Mouse (Mus musculus) layer of hippocampus, postnatal 14 days (tissue): ENCODE results near the gene Mat1a. TPM values are rescaled to one million over a fixed set of nuclear protein-coding genes. Genes with fewer than 3 reads are reported as not detected.

ENCODE experiments used
- DNase-seq, 2 experiments: peaks; one replicate each; pipeline ENCODE4 v3.0.0; 2021 to 2022; ENCODE audit warnings: low spot score in 2 of 2, mixed read lengths in 1 of 2
- long read RNA-seq, 2 experiments: library from polyadenylated mRNA; stranded (forward); transcript quantifications; one replicate each; pipeline ENCODE4 v2.0.0; 2021
- total RNA-seq, 2 experiments: library from RNA; stranded (reverse); gene quantifications; 2 replicates each; pipeline ENCODE4 v1.2.3; 2021

Gene Mat1a
- not detected for total RNA-seq
- long read RNA-seq, experiment 1, result 0 reads
- long read RNA-seq, experiment 2, result 0 reads

DNA sequence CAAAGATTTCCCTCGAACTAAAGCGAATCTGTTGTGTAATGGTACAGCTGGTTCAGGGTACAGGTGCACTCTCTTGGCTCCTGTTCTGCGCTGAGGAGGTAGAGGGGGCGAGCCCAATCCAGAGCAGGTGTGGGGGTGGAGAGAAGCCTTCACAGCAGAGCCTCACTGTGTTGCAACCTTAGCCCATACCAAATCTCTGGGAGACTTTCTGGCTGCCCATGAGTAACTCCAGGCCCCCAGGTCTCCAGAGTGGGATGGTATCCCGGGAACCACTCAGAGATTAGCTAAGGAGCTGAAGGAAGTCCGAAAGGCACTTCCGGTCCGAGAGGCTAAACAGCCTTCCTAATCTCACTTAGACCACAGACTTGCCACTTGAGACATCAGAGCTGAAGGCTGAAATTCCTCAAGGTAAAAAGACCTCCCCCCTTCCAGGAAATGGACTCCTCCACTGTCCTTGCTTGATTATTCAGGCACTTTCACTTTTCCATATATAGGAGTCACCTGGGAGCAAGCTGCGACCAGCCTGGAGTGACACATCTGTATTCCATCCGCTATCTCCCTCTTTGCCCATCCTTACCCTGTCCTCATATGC, at the start of gene Mat1a:
Gene Mat1a (plus strand): TSS at position 183 of the 592 bp plus-strand sequence.
- DNase-seq, result no peak

GRCm38 (mm10) chr14:41065168-41065567, 39.7 kb upstream of the Mat1a start:
- no peak for DNase-seq

DNA sequence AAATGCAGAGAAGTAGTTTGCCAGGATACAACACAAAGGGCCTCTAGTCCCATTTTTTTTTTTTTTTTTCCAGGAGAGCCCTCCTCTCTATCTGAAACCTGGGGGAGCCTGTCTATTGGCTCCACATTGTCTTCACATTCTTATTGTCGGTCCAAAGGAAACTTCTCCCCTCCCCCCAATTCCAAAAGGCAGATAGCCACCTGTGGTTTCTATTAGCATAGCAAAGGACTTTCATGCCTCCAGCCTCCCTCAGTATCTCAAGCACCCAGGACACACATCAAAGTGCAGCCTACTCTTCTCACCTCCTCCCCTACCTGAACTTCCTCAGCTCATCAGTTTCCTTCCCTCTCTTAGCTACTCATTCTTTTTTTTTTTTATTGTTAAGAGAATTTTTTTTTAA, 38.4 kb upstream of the Mat1a start:
- DNase-seq, result no peak

DNA sequence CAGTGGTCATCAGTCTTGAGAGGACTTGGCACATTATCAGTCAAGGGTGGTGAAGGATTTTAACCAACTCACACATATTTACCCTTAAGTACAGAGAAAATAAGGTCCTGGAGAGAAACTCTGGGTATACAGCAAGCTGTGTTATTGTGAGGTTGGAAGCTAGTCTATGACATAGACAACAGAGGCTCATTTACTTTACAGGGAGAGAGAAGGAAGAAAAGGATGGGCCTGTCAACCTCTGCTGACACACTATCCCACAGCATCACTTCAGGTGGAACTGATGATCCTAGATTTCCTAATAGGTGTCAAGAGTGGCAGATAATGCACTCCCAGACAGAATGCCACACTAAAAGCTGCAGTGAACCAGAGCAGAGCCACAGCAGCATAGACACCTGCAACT, 35.7 kb upstream of the Mat1a start, which contains the start of gene Dydc2:
Gene Dydc2 (minus strand): TSS at position 101 of the 400 bp plus-strand sequence.
- no peak for DNase-seq

DNA sequence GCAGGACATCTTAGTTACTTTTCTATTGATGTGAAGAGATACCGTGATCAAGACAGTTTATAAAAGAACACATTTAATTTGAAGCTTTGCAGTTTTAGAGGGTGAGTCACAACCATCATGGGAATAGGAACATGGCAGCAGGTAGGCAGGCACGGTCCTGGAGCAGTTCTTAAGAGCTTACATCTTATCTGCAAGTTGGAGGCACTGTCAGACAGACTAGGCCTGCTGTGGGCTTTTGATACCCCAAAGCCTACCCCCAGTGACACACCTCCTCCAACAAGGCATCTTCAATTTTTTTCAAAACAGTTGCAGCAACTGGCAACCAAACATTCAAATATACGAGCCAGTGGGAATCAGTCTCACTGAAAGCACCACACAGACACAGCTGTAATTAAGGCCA, 34.5 kb upstream of the Mat1a start:
- DNase-seq, result no peak

DNA sequence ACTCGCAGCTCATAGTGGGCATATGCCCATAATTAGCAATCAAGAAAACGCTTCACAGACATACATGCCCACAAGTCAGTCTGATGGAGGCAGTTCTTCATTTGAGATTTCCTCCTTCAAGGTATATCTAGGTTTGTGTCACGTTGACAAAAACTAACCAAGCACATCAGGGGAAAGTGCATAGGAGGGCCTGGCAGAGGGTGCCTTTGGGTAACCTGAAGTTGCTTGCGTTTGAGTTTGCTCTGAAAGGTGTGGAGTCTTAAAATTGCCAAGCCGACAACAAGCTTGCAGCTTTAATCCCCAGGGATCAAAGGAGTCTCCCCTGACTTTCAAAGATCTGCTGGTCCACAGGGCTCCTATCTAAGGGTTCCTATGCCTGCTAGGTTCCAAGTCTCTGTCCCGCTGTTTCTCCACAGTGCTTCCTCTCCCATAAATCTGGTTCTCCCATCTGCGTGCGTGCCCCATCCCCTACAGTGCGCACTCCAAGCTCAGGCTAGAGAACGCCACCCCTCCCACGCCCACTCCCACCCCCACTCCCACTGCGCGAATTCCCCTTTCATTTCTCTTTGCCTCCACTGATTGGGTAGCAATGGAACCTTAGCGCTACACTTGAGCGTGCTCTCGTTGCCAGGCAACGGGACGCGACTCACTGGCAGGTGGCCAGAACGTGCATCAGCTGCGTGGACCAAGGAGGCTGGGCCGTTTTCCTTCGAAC, 32.4 kb upstream of the Mat1a start, which contains the start of gene Dydc1:
Gene Dydc1 (plus strand): TSS at position 683 of the 715 bp plus-strand sequence.
- peak; percentile 78 to 83 for DNase-seq

GRCm38 (mm10) chr14:41072944-41073275, 31.9 kb upstream of the Mat1a start:
- DNase-seq, result no peak

- no peak for DNase-seq
Observed at GRCm38 (mm10) chr14:41082408-41082807, 22.4 kb upstream of the Mat1a start.

DNA sequence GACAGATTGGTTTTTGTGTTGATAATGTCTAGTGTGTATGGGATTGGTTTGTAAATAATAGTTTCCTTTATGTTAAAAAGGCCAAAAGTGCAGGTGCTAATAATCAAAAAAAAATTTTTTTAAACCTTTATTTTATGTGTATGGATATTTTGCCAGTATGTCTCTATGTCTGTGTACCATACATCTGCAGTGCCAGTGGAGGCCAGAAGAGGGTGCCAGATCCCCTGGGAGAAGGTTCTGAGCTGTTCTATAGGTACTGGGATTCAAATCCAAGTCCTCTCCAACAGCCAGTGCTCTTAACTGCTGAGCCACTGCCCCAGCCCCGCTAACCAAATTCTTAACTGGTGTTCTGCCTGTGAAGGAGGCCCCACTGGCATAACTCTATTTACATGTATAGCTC, 17.3 kb upstream of the Mat1a start:
- no peak for DNase-seq

DNA sequence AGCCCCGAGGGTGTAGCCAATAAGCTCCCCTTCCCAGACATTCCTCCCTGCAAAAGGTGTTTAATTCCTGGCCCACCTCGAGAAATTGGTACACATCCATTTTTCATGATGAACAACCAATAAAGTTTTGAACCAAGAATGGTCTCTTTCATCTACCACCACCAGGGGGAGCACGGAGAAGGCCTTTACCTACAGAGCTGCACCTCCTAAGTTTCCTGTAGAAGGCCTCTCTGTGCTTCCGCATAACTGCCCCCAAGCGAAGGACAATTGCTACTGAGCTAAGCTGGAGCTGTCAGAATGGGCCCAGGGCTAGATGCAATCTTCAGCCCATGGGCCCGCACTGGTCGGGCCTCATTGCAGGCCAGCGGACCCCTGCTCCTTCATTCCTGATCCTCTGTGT, 14.1 kb upstream of the Mat1a start:
- no peak for DNase-seq

DNA sequence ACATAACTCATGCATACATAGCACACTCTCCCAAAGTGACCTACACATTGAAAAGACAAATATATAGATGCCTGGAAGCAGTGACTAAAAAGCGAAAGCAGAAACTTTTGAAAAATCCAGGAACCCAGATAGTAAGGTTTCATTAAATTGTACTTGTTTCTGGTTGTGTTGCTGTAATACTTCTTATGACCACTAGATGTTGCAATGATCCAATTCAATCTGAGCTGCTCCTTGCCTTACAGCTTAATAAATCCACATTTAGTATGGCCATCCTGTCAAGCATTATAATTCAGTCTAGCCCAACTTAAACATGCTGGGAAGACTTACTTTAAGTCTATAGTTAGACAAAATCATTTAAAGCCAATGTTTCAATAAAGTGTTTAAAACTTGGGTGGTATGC, 10.7 kb upstream of the Mat1a start:
- no peak for DNase-seq

DNA sequence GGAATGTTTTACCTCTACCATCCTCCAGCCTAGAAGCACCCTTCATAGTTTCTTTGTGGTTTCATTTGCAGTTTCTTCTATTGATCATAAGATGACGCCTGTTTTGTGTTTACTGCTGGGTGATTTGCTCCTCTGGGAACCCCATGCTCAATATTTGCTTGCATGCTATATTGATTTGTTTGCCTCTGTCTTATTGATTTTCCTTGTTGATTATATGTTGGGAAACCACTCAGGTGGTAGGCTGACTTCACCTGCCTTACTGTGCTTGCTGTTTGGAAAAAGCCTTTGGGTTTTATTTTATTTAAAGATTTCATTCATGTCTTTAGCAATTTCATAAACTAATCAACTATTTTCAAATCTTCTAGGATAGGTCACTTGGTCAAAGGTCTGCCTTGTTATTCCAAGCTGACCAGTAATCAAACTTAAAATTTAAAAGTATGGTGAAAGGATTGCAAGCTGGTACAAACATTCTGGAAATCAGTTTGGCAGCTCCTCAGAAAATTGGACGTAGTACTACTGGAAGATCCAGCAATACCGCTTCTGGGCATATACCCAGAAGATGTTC, 8.5 kb upstream of the Mat1a start:
- no peak for DNase-seq

- no peak for DNase-seq
Observed at GRCm38 (mm10) chr14:41098726-41099125, 6.1 kb upstream of the Mat1a start.

DNA sequence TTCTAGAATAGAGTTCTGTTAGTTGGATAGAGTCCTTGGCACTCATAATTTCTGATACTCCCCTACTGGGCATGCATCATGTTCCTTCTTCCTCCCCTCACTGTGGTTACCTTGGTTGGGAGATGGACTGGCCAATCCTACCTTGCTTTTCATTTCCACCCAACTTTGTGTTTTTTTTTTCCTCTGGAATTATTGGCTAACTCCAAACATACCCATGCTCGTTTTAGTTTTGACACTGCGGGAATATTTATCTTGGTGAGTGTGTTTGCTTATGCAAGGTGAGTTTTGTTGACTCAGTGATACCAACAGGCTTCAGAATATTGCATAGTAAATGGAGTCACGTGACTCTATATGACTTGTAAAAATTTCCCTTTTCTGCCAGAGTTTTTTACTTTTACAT, 4.1 kb upstream of the Mat1a start:
- DNase-seq, result no peak

DNA sequence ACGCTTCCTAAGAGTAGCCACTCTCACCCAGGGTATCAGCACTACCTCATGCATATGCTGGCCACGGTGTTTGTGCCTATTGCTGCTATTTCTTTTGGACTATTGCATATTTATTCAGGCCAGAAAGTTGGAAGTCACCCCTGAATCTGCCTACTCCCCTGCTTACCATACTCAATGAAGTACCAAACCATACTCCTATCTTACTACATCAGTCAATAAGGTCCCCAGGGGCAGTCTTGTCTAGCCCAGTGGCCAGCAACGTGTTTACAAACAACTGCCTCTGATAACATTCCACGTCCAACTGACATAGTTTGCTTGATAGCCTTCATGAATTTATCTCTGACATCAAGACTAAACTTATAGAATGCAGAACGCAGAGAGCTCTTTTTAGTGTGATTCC, 3.6 kb upstream of the Mat1a start:
- no peak for DNase-seq

DNA sequence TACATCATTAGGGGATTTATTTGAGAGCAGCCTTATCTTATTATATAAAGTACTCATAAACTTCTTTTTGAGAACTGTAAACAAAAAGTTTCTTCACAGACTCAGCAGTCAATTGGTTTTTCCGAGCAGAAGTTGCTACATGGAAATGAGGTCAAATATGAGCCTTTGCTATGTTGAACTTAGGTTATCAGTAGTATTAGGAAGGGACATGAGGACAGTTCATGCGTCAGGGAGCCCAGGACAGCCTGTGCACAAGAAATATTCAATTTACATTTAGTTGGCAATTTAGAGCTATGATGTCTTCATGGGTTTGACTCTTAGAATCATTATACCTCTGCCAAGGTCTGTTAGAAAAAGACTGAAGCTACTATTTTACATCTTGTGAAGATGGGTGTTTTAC, 2.6 kb upstream of the Mat1a start:
- no peak for DNase-seq

GRCm38 (mm10) chr14:41111031-41111668, 6.3 kb downstream of the Mat1a start:
- DNase-seq, result no peak

- DNase-seq, result no peak
Observed at GRCm38 (mm10) chr14:41112944-41113343, 8.1 kb downstream of the Mat1a start.

- DNase-seq, result no peak
Observed at GRCm38 (mm10) chr14:41116271-41116670, 11.4 kb downstream of the Mat1a start.

GRCm38 (mm10) chr14:41124683-41125082, 19.8 kb downstream of the Mat1a start:
- DNase-seq, result no peak

DNA sequence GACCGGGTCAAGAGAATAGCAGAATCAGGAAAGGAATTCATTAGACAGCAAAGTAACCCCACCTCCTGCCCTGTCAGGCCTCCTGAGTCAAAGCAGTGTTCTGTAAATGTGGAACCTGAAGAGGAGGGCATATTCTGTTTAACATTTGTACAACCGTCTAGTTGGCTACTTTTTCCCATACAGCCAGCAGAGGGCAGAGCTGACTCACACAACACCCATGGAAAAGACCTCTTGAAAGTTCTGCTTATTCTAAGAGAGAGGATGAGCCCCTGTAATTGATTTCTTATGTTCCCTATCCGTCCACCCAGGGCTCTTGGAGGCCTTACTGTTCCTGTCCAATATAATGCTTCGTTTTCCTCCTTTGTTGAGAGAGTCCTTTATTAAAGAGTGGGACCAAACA, 23.2 kb downstream of the Mat1a start:
- peak; percentile 37 to 39 for DNase-seq

- no peak for DNase-seq
Observed at GRCm38 (mm10) chr14:41131540-41131939, 26.7 kb downstream of the Mat1a start, which contains the start of gene Sftpa1. TSS of gene Sftpa1 (plus strand) at chr14:41131782.
